Mouse (Mus musculus): ENCODE measurements at regions not wholly inside any gene's neighbourhood (a gene's known extent, or its start where the extent isn't known, plus 50 kb on each side); places are given as distances from the start of the nearest gene placed in this dataset.

- TF ChIP-seq CTCF (IDR thresholded peaks at IDR 0.05; ENCODE audit: insufficient read depth, low read depth, low read length) (no peak), POLR2A (IDR thresholded peaks at IDR 0.05; ENCODE audit: insufficient read depth, low read depth, low read length) (no peak)
Observed at GRCm38 (mm10) chr4:54757715-54758500, 186.9 kb upstream of the Zfp462 start.
